Mouse (Mus musculus) limb, embryonic 15.5 days (tissue): Measurements from ENCODE around the gene Actr1b. TPM values are rescaled to one million over a fixed set of nuclear protein-coding genes. Genes with fewer than 3 reads are reported as not detected.

ENCODE experiments used
- ATAC-seq: fragments of 200-750 bp; cut with Nextera tagmentation; 2 replicates; pipeline ENCODE4 v1.8.0; 2017; ENCODE audit warnings: low read depth, moderate TSS enrichment; ENCODE audit not compliant: insufficient number of reproducible peaks, low FRiP score, low TSS enrichment
- H3K27ac ChIP-seq: fragments of 300-500 bp; sonication (generic); 2 replicates; pipeline ENCODE4 v1.5.1; 2015; ENCODE audit warnings: moderate library complexity, mild to moderate bottlenecking, inconsistent platforms
- H3K27me3 ChIP-seq: fragments of 300-500 bp; sonication (generic); 2 replicates; pipeline ENCODE4 v1.6.1; 2015; ENCODE audit warnings: inconsistent platforms
- H3K36me3 ChIP-seq: fragments of 300-500 bp; sonication (generic); 2 replicates; pipeline ENCODE4 v1.6.1; 2015; ENCODE audit warnings: inconsistent platforms
- H3K4me1 ChIP-seq: fragments of 300-500 bp; sonication (generic); 2 replicates; pipeline ENCODE4 v1.6.1; 2015; ENCODE audit warnings: inconsistent platforms
- H3K4me2 ChIP-seq: fragments of 300-500 bp; sonication (generic); 2 replicates; pipeline ENCODE4 v1.6.1; 2015; ENCODE audit warnings: mild to moderate bottlenecking, inconsistent platforms
- H3K4me3 ChIP-seq: fragments of 300-500 bp; sonication (generic); 2 replicates; pipeline ENCODE4 v1.5.1; 2015; ENCODE audit warnings: mild to moderate bottlenecking, inconsistent platforms
- H3K9ac ChIP-seq: fragments of 300-500 bp; sonication (generic); 2 replicates; pipeline ENCODE4 v1.6.1; 2015; ENCODE audit warnings: inconsistent platforms
- H3K9me3 ChIP-seq: fragments of 300-500 bp; sonication (generic); 2 replicates; pipeline ENCODE4 v1.6.1; 2016; ENCODE audit warnings: inconsistent platforms
- WGBS: fragments of 180-500 bp; shearing (Covaris S2); methylation state at CpG from one replicate; pipeline ENCODE4 v1.1.7; 2015; 5-methylcytosine and 5-hydroxymethylcytosine counted together
- microRNA-seq: library from miRNA; unstranded; fragments of <30 nt; microRNA quantifications from one replicate; pipeline ENCODE4, GENCODE M21; 2016
- polyA plus RNA-seq: library from polyadenylated mRNA; unstranded; fragments of >200 nt; fragmentation: Nextera tagmentation; extraction: Ambion mirVana; gene quantifications from 2 replicates; pipeline ENCODE4 v1.2.1, GENCODE M21; 2015

The Actr1b gene
- polyA plus RNA-seq, 1 experiment from 2014 or later, result 102 TPM

- no peak for ATAC-seq
- 42% methylated on average over 4 of the region's 4 CpGs for WGBS
- H3K4me1 ChIP-seq, result no peaks in the 10 kb centered on the region; the same call in 1 of the 2 replicates
- no peaks in the 10 kb centered on the region for H3K9me3 ChIP-seq
- no peak overlapping the region for H3K27ac ChIP-seq
- no peaks in the 10 kb centered on the region for H3K27me3 ChIP-seq
- no peak overlapping the region for H3K4me2 ChIP-seq
- no peaks in the 10 kb centered on the region for H3K36me3 ChIP-seq
- no peak overlapping the region for H3K4me3 ChIP-seq
- H3K9ac ChIP-seq, result no peak overlapping the region
Observed at GRCm38 (mm10) chr1:36665934-36666333, 48.3 kb downstream of the Actr1b start.

- ATAC-seq, result no peak
- no peak overlapping the region for H3K4me3 ChIP-seq
- H3K9ac ChIP-seq, result no peak overlapping the region
- no peaks in the 10 kb centered on the region for H3K9me3 ChIP-seq
- no peaks in the 10 kb centered on the region for H3K27me3 ChIP-seq
- H3K36me3 ChIP-seq, result no peaks in the 10 kb centered on the region
- H3K4me2 ChIP-seq, result no peak overlapping the region
- WGBS, result 68% methylated on average over 11 of the region's 11 CpGs
- H3K27ac ChIP-seq, result no peak overlapping the region
- no peaks in the 10 kb centered on the region; the same call in 1 of the 2 replicates for H3K4me1 ChIP-seq
Observed at GRCm38 (mm10) chr1:36665165-36665723, 49.0 kb downstream of the Actr1b start.

GRCm38 (mm10) chr1:36664457-36664856, 49.8 kb downstream of the Actr1b start:
- WGBS, result 62% methylated on average over 4 of the region's 4 CpGs
- Histone ChIP-seq H3K4me2 (no peak overlapping the region), H3K27ac (no peak overlapping the region), H3K36me3 (no peaks in the 10 kb centered on the region), H3K9me3 (no peaks in the 10 kb centered on the region), H3K9ac (no peak overlapping the region), H3K27me3 (no peaks in the 10 kb centered on the region), H3K4me3 (no peak overlapping the region), H3K4me1 (no peaks in the 10 kb centered on the region; the same call in 1 of the 2 replicates)
- ATAC-seq, result no peak

GRCm38 (mm10) chr1:36658621-36659399, 55.4 kb downstream of the Actr1b start:
- Histone ChIP-seq H3K27ac (no peak overlapping the region), H3K4me2 (no peak overlapping the region), H3K36me3 (no peaks in the 10 kb centered on the region), H3K4me3 (no peak overlapping the region), H3K4me1 (0 out of 2 replicates have a peak, but pooled peaks cover 2% of the 10 kb centered on the region), H3K9ac (no peak overlapping the region), H3K9me3 (no peaks in the 10 kb centered on the region), H3K27me3 (no peaks in the 10 kb centered on the region)
- whole genome bisulfite sequencing, result 72% methylated on average over 7 of the region's 7 CpGs
- no peak for ATAC-seq

- Histone ChIP-seq H3K27ac (no peak overlapping the region), H3K36me3 (no peaks in the 10 kb centered on the region), H3K4me2 (no peak overlapping the region), H3K9ac (no peak overlapping the region), H3K9me3 (no peaks in the 10 kb centered on the region), H3K27me3 (no peaks in the 10 kb centered on the region), H3K4me3 (no peak overlapping the region), H3K4me1 (0 out of 2 replicates have a peak, but pooled peaks cover 2% of the 10 kb centered on the region)
- WGBS, result 76% methylated on average over 4 of the region's 4 CpGs
- no peak for ATAC-seq
Observed at GRCm38 (mm10) chr1:36657658-36658415, 56.4 kb downstream of the Actr1b start.

GRCm38 (mm10) chr1:36656233-36656632, 58.0 kb downstream of the Actr1b start:
- Histone ChIP-seq H3K4me3 (no peak overlapping the region), H3K4me1 (0 out of 2 replicates have a peak, but pooled peaks cover 2% of the 10 kb centered on the region), H3K36me3 (no peaks in the 10 kb centered on the region), H3K9me3 (no peaks in the 10 kb centered on the region), H3K27me3 (no peaks in the 10 kb centered on the region), H3K9ac (no peak overlapping the region), H3K4me2 (no peak overlapping the region), H3K27ac (no peak overlapping the region)
- 90% methylated on average over 3 of the region's 3 CpGs for WGBS
- ATAC-seq, result no peak

GRCm38 (mm10) chr1:36655039-36655438, 59.2 kb downstream of the Actr1b start:
- Histone ChIP-seq H3K4me1 (0 out of 2 replicates have a peak, but pooled peaks cover 2% of the 10 kb centered on the region), H3K36me3 (no peaks in the 10 kb centered on the region), H3K27ac (no peak overlapping the region), H3K27me3 (no peaks in the 10 kb centered on the region), H3K4me3 (no peak overlapping the region), H3K4me2 (no peak overlapping the region), H3K9me3 (no peaks in the 10 kb centered on the region), H3K9ac (no peak overlapping the region)
- 79% methylated on average over 5 of the region's 5 CpGs for WGBS
- ATAC-seq, result no peak

Small RNAs within 50 kb of the gene (microRNA-seq; reads per million reads assigned to microRNA genes)
- not detected for gene Gm24133

Other genes starting within 250 kb of the Actr1b start
- gene Cnnm4, start 242.8 kb downstream of the Actr1b start, polyA plus RNA-seq, result 14.9 and 15.3 TPM in 2 replicates
- gene Cnnm3, start 202.6 kb downstream of the Actr1b start, polyA plus RNA-seq, result 2.6 and 3.2 TPM in 2 replicates
- gene Ankrd23, start 177.5 kb downstream of the Actr1b start, polyA plus RNA-seq, result 19.5 and 20.6 TPM in 2 replicates
- 0.31 and 0.38 TPM in 2 replicates for gene Gm42417, start 175.0 kb downstream of the Actr1b start, polyA plus RNA-seq
- 21.7 and 24.0 TPM in 2 replicates for gene Ankrd39, start 167.0 kb downstream of the Actr1b start, polyA plus RNA-seq
- gene Sema4c, start 156.1 kb downstream of the Actr1b start, polyA plus RNA-seq, result 15.4 and 18.1 TPM in 2 replicates
- gene Fam178b, start 31.2 kb downstream of the Actr1b start, polyA plus RNA-seq, result 1.2 TPM in 2 replicates
- gene Cox5b, start 23.0 kb downstream of the Actr1b start, polyA plus RNA-seq, result 500 and 517 TPM in 2 replicates
- gene 4933424G06Rik, start 4.3 kb downstream of the Actr1b start, polyA plus RNA-seq, result 0.28 TPM in 1 of 2 replicates, not detected in the other
- gene Zap70, start 47.4 kb upstream of the Actr1b start, polyA plus RNA-seq, result 0.68 and 0.98 TPM in 2 replicates
- gene Tmem131, start 229.2 kb upstream of the Actr1b start, polyA plus RNA-seq, result 11.2 and 13.3 TPM in 2 replicates